Mouse (Mus musculus): ENCODE results near the gene Hpcal1. TPM values are rescaled to one million over a fixed set of nuclear protein-coding genes. Genes with fewer than 3 reads are reported as not detected.

Hpcal1 gene
- polyA plus RNA-seq, 1 experiment = 63.4 TPM

DNA sequence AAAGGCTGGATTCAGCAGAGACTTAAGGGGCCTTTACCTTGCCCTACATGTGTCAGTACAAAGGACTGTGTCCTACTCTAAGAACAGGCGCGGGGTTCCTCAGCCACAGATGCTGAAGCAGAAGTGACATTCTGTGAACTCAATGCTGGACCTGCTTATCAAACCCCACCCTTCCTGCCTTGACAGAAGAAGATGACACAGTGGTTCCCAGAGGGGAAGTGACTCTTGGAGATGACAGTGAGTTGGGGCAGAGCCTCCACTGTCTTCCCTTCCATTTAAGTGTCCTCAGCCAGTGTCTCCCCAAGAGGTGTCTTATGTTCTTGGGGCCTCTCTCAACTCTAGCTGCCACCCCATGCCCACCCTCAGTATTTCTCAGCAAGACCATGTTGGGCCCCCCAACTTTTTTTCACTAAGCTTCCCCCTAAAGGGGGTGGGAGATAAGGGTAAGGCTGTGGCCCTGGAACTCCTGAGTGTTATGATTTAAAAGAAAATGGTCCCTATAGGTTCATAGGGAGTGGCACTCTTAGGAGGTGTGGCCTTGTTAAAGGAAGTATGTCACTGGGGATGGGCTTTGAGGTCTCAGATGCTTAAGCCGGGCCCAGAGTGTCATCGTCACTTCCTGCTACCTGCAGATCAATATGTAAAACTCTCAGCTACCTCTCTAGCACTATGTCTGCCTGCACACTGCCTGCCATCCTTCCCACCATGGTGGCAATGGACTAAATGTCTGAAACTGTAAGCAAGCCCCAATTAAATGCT is 25.2 kb downstream of the Hpcal1 start:
- Histone ChIP-seq H3K36me3 (ENCODE audit: control insufficient read depth, insufficient read depth, low read length) (0 out of 2 replicates have a peak, but pooled peaks cover 2% of the 10 kb centered on the region), H3K27me3 (ENCODE audit: control insufficient read depth, insufficient read depth, low read length) (no peaks in the 10 kb centered on the region), H3K27ac (ENCODE audit: insufficient read depth, low read depth, low read length) (0 out of 2 replicates have a peak overlapping the region, but pooled peaks have one; percentile 13), H3K4me1 (ENCODE audit: control insufficient read depth, insufficient read depth, insufficient read length, low read length) (peaks cover 12% of the 10 kb centered on the region), H3K4me3 (ENCODE audit: low read depth, low read length) (no peak overlapping the region)
- no peak for TF ChIP-seq POLR2A (IDR thresholded peaks at IDR 0.05; ENCODE audit: low read depth, low read length)
- TF ChIP-seq CTCF (IDR thresholded peaks at IDR 0.05; ENCODE audit: extremely low read depth, insufficient read length, insufficient replicate concordance, low read depth, low read length) = no peak
- WGBS = 83% methylated on average over 4 of the region's 4 CpGs

DNA sequence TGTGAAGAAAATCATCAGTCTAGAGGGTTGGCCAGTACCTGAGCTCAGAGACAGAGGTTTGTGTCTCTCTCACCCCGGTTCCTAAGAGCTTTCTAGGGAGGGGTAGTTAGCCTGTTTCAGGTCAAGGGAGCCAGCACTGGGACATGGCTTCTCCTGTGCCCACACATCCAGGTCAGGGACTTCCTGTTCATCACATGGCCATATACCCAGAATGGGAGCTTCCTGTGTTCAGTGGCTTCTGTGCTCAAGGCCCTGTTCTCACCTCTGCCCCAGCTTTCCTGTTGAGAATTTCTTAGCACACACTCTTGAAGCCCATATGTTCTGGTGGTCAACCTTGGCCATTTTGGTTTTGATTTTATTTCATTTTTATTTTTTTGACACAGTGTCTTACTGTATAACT is 26.6 kb downstream of the Hpcal1 start:
- WGBS = 86% methylated on average over 1 of the region's 1 CpGs
- no peak for TF ChIP-seq CTCF (IDR thresholded peaks at IDR 0.05; ENCODE audit: extremely low read depth, insufficient read length, insufficient replicate concordance, low read depth, low read length)
- no peak for TF ChIP-seq POLR2A (IDR thresholded peaks at IDR 0.05; ENCODE audit: low read depth, low read length)
- H3K27me3 ChIP-seq (ENCODE audit: control insufficient read depth, insufficient read depth, low read length) = no peaks in the 10 kb centered on the region
- 0 out of 2 replicates have a peak, but pooled peaks cover 2% of the 10 kb centered on the region for H3K36me3 ChIP-seq (ENCODE audit: control insufficient read depth, insufficient read depth, low read length)
- H3K4me3 ChIP-seq (ENCODE audit: low read depth, low read length) = no peak overlapping the region
- no peak overlapping the region for H3K27ac ChIP-seq (ENCODE audit: insufficient read depth, low read depth, low read length)
- 0 out of 2 replicates have a peak, but pooled peaks cover 2% of the 10 kb centered on the region for H3K4me1 ChIP-seq (ENCODE audit: control insufficient read depth, insufficient read depth, insufficient read length, low read length)

DNA sequence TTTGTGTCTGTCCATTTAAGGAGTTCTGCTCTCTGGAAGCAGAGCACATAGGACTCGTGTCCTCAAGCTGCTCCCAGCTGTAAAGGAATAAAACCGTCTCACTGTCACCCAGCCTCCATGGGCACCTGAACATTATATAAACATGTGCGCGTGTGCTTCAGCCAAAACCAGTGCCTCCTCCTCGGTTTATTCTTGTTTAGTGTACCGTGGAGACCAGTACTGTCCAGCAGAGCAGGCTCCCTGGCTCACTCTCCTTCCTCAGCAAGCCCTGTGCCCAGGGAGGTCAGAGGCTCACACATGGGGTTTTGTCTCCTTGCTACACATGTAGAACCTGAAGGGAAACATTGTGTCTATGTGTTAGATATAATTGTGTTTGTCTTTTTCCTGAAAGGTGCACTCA is 27.5 kb downstream of the Hpcal1 start:
- 0 out of 2 replicates have a peak, but pooled peaks cover 2% of the 10 kb centered on the region for H3K4me1 ChIP-seq (ENCODE audit: control insufficient read depth, insufficient read depth, insufficient read length, low read length)
- H3K4me3 ChIP-seq (ENCODE audit: low read depth, low read length) = no peak overlapping the region
- H3K27ac ChIP-seq (ENCODE audit: insufficient read depth, low read depth, low read length) = no peak overlapping the region
- H3K27me3 ChIP-seq (ENCODE audit: control insufficient read depth, insufficient read depth, low read length) = no peaks in the 10 kb centered on the region
- 0 out of 2 replicates have a peak, but pooled peaks cover 2% of the 10 kb centered on the region for H3K36me3 ChIP-seq (ENCODE audit: control insufficient read depth, insufficient read depth, low read length)
- TF ChIP-seq CTCF (IDR thresholded peaks at IDR 0.05; ENCODE audit: extremely low read depth, insufficient read length, insufficient replicate concordance, low read depth, low read length) = no peak
- no peak for TF ChIP-seq POLR2A (IDR thresholded peaks at IDR 0.05; ENCODE audit: low read depth, low read length)
- 54% methylated on average over 6 of the region's 6 CpGs for WGBS

DNA sequence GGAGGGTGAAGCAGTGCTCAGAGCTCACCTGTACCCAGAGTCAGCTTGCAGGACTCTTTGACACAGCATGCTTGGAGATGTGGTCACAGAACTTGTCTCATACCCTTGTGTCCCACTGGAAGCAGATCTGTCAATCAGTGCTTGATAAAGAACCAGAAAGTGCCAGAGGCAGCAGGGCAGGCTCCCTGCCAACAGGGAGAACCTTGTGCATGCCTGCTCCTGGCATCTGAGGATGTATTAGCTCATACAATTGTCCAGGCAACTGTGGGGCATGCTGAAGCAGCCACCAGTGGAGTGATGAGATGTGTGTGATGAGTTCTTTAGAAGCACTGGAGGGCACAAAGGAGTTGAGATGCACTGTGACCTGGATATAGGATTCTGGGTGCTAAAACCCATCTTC is 30.4 kb downstream of the Hpcal1 start:
- peaks cover 13% of the 10 kb centered on the region; the same call in 1 of the 2 replicates for H3K4me1 ChIP-seq (ENCODE audit: control insufficient read depth, insufficient read depth, insufficient read length, low read length)
- no peak overlapping the region for H3K27ac ChIP-seq (ENCODE audit: insufficient read depth, low read depth, low read length)
- no peaks in the 10 kb centered on the region for H3K27me3 ChIP-seq (ENCODE audit: control insufficient read depth, insufficient read depth, low read length)
- no peak overlapping the region for H3K4me3 ChIP-seq (ENCODE audit: low read depth, low read length)
- no peak for TF ChIP-seq CTCF (IDR thresholded peaks at IDR 0.05; ENCODE audit: extremely low read depth, insufficient read length, insufficient replicate concordance, low read depth, low read length)
- no peak for TF ChIP-seq POLR2A (IDR thresholded peaks at IDR 0.05; ENCODE audit: low read depth, low read length)
- H3K36me3 ChIP-seq (ENCODE audit: control insufficient read depth, insufficient read depth, low read length) = 0 out of 2 replicates have a peak, but pooled peaks cover 2% of the 10 kb centered on the region

DNA sequence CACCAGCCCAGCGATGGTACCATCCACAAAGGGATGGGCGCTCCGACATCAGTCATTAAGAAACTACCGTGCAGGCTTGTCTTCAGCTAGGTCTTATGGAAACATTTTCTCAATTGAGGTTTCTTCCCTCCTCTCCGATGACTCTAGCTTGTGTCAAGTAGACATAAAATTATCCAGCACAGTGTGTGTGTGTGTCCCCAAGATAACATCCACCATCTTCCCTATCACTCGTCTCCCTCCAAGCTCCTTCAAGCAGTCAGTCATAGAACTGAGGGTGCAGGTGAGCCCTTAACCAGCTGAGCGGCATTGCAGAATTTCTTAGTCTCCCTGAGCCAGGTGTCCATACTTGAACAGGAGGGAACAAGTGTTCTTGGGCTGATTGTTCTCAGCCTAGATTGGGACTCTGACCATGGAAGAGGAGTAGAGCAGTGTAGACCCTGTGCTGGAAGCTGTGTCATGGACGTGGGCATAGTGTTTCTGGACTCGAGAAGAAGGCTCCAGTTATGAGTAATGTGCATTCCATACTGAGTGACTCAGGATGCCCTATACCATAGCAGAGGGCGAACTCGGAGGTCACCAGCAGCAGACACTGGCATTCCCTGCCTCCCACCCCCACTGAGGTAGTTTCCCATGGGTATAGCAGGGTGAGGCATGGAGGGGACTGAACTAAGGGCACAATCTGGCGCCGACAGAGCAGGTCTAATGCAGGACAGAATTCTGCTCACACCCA is 32.0 kb downstream of the Hpcal1 start:
- H3K27ac ChIP-seq (ENCODE audit: insufficient read depth, low read depth, low read length) = no peak overlapping the region
- WGBS = 93% methylated on average over 13 of the region's 13 CpGs
- H3K36me3 ChIP-seq (ENCODE audit: control insufficient read depth, insufficient read depth, low read length) = 0 out of 2 replicates have a peak, but pooled peaks cover 2% of the 10 kb centered on the region
- no peak for TF ChIP-seq POLR2A (IDR thresholded peaks at IDR 0.05; ENCODE audit: low read depth, low read length)
- TF ChIP-seq CTCF (IDR thresholded peaks at IDR 0.05; ENCODE audit: extremely low read depth, insufficient read length, insufficient replicate concordance, low read depth, low read length) = no peak
- H3K4me1 ChIP-seq (ENCODE audit: control insufficient read depth, insufficient read depth, insufficient read length, low read length) = peaks cover 25% of the 10 kb centered on the region
- no peak overlapping the region for H3K4me3 ChIP-seq (ENCODE audit: low read depth, low read length)
- no peaks in the 10 kb centered on the region for H3K27me3 ChIP-seq (ENCODE audit: control insufficient read depth, insufficient read depth, low read length)

DNA sequence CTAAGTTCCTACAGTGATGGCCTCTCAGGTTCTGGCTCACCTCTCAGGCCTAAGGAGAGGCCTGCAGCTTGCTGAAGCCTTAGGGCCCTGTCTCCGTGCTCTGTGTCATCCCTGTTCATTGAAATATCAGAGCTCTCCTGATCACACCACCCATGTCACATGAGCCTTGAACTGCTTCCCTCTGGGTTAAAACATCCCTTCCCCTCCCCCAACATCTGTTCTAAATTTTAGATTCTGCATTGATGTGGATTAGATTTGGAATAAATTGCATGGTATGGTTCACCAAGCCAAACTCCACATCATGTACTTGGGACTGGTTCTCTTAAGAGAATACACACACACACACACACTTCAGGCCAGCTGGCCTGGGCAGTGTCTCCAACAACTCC is 32.5 kb downstream of the Hpcal1 start:
- Histone ChIP-seq H3K36me3 (ENCODE audit: control insufficient read depth, insufficient read depth, low read length) (0 out of 2 replicates have a peak, but pooled peaks cover 2% of the 10 kb centered on the region), H3K4me1 (ENCODE audit: control insufficient read depth, insufficient read depth, insufficient read length, low read length) (peaks cover 31% of the 10 kb centered on the region), H3K4me3 (ENCODE audit: low read depth, low read length) (no peak overlapping the region), H3K27me3 (ENCODE audit: control insufficient read depth, insufficient read depth, low read length) (no peaks in the 10 kb centered on the region), H3K27ac (ENCODE audit: insufficient read depth, low read depth, low read length) (no peak overlapping the region)
- TF ChIP-seq POLR2A (IDR thresholded peaks at IDR 0.05; ENCODE audit: low read depth, low read length) (no peak), CTCF (IDR thresholded peaks at IDR 0.05; ENCODE audit: extremely low read depth, insufficient read length, insufficient replicate concordance, low read depth, low read length) (no peak)
- 97% methylated on average over 1 of the region's 1 CpGs for WGBS

DNA sequence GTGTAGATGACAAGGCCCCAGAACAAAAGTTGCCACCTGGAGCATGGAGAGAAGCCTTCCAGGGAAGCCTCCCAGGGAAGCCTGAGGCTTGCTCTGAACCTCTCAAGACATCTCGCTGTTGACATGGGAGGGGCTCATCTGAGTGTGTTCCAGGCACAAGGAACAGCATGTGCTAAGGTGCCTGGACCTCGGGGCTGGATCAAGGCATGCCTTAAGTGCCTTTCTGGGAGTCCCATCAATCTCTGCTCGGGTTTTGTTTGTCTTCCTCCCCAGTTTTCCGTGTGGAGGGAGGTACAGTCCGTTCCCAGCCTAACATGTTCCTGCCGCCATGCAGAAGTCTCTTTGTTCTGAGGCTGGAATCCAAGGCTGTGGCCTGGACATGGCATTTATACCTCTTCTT is 33.3 kb downstream of the Hpcal1 start:
- 0 out of 2 replicates have a peak overlapping the region, but pooled peaks have one; percentile 39 for H3K27ac ChIP-seq (ENCODE audit: insufficient read depth, low read depth, low read length)

More for the DNA sequence above, 33.3 kb downstream of the Hpcal1 start:
- Histone ChIP-seq H3K4me3 (ENCODE audit: low read depth, low read length) (no peak overlapping the region), H3K4me1 (ENCODE audit: control insufficient read depth, insufficient read depth, insufficient read length, low read length) (peaks cover 33% of the 10 kb centered on the region), H3K36me3 (ENCODE audit: control insufficient read depth, insufficient read depth, low read length) (0 out of 2 replicates have a peak, but pooled peaks cover 1% of the 10 kb centered on the region), H3K27me3 (ENCODE audit: control insufficient read depth, insufficient read depth, low read length) (no peaks in the 10 kb centered on the region)
- no peak for TF ChIP-seq POLR2A (IDR thresholded peaks at IDR 0.05; ENCODE audit: low read depth, low read length)
- no peak for TF ChIP-seq CTCF (IDR thresholded peaks at IDR 0.05; ENCODE audit: extremely low read depth, insufficient read length, insufficient replicate concordance, low read depth, low read length)
- WGBS = 40% methylated on average over 6 of the region's 6 CpGs
